Mouse (Mus musculus) urinary bladder, postnatal 36 days (tissue): ENCODE measurements around the gene March10.

Experiments used
- DNase-seq, 2 experiments: peaks; one replicate each; pipeline ENCODE4 v3.0.0; 2022; ENCODE audit warnings: low spot score in 2 of 2, mixed read lengths in 1 of 2

The March10 gene

DNA sequence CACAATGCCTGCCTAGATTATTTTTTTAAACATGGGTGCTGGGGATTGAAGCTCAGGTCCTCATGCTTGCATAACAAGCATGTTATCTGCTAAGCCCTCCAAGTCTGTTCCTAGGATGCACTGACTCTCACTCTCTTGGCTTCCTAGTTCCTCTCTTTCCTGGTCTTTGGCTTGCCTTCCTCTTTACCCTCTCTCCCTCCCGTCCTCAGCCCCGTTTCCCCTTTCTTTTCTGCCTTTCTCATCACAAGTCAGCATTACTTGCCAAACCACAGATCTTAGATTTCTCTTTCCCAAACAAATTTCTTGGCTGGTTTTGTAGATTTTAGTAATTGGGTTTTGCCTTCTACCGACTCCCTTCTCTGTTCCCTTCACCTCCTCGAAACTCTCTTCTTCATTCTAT is 10.2 kb upstream of the March10 start:
- DNase-seq, result no peak

DNA sequence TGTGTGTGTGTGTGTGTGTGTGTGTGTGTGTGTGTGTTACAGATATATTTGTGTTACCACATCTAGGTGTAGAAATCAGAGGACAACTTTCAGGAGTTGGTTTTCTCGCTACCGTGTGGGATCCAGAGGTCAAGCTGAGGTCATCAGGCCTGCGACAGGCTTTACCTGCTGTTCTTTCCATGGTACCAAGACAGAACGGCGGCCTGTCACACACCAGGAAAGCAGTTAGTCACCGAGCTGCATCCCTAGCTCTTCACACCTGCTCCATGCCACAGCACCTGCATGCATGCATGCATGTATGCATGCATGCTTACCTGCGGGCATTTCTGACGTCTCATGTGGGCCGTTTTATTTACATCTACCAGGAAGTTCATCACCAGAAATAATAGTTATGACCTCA is 9.0 kb upstream of the March10 start:
- DNase-seq, result no peak

GRCm38 (mm10) chr11:105464430-105464967 is 8.0 kb upstream of the March10 start:
- DNase-seq, result no peak

GRCm38 (mm10) chr11:105459900-105460299 is 3.4 kb upstream of the March10 start:
- DNase-seq, result no peak

GRCm38 (mm10) chr11:105457041-105457440 is 506 bp upstream of the March10 start:
- DNase-seq, result no peak

- DNase-seq, result no peak
Measured at GRCm38 (mm10) chr11:105455118-105455517, 1.4 kb downstream of the March10 start.

DNA sequence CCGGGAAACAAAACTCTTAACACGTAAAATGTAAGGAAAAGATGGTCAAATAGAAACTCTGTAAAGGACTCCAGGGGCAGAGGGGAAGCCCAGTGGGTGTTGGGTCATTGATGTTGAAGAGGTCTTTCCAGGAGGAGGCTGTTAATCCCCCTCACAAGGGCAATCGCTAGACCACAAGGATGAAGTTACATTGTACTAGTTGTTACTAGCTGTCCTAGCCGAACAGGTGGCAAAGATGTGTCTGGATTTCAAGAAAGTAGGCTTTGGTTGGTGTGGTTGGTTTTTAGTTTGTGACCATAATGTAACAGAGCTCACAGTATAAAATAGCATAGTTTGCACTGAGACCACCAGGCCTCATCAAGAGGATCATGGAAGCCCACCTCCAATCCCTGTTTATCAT is 3.5 kb downstream of the March10 start:
- DNase-seq, result no peak

DNA sequence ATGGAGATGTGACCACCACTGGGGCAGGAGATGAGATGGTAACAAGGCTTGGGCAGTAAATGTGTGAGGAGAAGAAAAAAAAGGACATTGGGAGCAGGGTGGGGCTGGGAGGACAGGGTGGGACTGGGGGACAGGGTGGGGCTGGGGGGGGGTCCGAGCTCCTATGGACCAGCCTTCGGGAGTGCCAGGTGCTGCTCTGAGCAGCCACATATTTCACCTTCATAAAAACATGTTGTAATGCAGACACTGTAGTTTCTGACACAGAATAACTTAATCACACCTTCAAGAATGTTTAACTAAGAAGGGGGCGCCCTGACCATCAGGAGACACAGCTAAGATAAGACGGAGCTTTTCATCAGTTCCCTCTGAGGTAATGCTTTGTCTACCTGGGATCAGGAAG is 4.0 kb downstream of the March10 start:
- DNase-seq, result no peak

DNA sequence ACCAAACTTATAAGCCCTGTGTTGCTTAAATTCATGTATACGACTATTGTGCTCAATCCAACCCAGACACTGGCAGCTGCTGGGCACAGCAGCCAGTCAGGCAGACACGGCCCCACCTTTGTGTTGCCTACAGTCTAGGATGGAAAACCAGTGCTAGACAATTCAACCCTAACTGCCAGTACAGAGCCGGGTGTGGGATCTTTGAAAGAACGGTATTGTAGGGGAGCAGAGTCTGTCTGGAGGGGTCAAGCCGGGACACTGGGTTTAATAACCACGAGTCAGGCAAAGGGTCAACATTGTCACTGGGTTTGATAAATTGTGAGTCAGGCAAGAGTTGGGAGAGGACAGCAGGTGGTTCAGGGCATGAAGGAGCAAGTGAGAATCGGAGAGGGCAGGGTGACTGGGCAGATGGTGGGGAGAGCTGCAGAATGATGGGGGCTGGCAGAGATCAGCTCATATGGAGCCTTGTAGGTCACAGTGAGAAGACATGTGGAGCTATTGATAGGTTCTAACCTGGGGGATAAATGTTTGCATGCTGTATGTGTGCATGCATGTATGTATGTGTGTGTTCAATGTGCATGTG is 4.9 kb downstream of the March10 start:
- no peak for DNase-seq

DNA sequence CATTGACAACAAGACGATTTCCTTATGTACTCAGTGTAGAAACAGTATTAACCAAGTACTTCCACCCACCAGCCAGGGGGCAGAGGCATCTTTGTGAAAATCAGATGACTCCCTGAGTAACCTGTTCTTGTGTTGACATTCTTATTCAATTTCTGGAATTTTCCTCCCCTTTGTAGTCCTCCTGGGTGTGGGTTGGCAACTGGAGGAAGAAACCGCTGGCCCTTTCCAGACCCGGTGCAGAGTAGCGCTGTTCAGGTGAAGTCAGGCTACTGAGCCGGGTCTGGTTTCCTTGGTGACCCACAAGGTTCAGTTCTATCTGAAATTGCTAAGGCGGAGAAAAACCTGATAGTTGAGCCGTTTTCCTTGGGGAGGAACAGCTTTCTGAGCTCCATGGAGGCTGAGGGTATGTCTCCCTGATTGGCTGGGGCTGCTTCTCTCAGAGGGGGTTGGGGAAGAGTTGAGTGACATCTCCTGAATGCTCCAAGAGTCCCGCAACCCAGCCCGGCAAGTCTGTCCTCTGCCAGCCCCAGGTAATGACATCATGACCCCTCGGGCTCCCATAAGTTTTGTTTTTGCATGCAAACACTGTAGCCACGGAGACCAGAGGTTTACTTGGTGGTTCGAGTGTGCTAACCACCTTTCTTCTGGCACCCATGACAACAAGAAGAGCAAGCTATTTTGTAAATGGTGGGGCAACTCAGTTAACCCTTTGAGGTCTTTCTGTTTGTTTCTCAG is 6.8 kb downstream of the March10 start:
- no peak for DNase-seq

- DNase-seq, result no peak
Measured at GRCm38 (mm10) chr11:105447661-105448060, 8.9 kb downstream of the March10 start.

DNA sequence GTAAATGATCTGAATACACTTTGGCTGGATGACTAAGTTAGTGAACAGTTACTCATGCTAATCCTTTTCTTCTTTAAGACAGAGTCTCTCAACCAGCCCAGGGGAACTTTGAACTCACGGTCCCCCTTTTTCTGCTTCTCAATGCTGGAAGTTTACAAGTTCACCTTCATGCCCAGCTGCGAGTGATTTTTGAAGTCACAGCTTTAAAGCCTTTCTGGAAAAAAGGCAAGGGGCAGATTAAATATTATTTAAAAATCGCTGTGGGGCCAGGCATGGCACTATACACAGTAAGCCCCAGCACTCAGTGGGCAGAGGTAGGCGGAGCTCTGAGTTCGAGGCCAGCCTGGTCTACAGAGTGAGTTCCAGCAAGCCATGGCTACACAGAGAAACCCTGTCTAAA is 10.3 kb downstream of the March10 start:
- DNase-seq, result no peak

- DNase-seq, result no peak
Measured at GRCm38 (mm10) chr11:105445741-105446140, 10.8 kb downstream of the March10 start.

- DNase-seq, result no peak
Measured at GRCm38 (mm10) chr11:105444929-105445328, 11.6 kb downstream of the March10 start.

- peak in 1 of 2 experiments; percentile 20 for DNase-seq
Measured at GRCm38 (mm10) chr11:105443505-105443904, 13.0 kb downstream of the March10 start.

DNA sequence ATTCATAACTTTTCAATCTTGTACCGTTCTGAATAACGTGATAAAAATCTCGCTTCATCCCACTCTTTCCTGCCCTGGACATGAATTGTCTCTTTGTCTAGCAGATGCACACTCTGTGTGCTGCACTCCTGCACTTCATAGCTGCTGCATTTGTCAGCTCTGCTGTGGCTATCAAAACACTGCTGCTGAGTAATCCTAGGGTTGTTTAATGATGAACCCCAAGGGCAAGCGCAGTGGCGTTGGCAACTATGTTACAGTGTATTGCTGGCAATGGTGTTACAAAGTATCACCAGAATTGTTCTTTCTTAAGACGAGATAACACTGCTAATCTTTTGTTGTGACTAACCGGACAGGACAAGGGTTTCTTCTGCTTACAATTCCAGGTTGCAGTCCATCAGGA is 16.7 kb downstream of the March10 start:
- DNase-seq, result no peak

DNA sequence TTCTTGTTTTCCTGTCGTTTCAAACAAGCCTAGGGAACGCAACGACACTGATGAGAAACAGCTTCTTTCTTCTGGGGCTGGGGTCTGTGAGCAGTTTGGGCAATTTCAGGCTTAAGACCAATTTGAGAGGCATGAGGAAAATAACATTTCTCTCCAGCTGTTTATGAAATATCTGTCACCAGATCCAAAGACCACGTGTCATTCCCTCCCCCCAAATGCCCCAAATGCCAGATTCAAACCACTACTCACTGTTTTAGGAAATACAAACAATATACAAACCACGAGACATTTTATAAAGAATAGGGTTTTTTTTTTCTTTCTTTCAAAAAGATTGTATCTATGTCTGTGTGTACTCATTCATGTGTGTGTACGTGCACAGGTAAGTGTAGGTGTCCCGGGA is 17.6 kb downstream of the March10 start:
- DNase-seq, result no peak

GRCm38 (mm10) chr11:105426441-105426840 is 30.1 kb downstream of the March10 start:
- DNase-seq, result no peak

GRCm38 (mm10) chr11:105424643-105425042 is 31.9 kb downstream of the March10 start:
- DNase-seq, result no peak

DNA sequence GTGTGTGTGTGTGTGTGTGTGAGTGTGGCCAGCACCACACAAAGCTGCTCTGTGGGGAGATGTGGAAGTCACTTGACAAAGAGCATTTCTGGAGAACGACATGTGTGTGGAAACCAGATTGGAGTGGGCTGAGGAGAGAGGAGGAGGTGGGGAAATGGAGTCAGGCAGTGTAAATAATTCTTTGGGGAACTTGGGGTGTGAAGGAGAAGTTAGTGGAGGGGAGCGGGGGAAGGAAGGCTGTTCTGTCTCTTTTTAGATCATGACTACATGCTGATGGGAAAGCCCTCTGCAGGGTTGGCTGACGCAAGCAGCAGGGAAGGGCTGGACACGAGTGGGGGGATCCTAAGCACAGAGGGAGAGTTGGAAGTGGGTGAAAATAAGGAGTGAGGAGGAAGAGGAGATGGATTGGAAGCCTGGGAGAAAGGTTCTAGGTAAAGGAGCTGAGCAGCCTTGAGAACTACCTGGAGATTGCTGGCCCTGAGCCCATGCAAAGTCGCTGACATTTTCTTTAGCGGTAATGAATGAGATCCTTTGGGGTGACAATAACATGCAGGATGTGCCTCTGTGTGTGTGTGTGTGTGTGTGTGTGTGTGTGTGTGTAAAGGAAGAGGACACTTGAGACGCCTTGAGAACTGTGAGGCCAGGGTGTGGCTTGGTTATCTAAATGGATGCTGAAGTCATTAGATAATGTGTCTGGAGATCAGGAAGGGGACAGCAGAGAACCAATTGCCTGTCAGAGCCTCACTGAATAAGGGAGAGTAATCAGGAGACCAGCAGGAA is 35.7 kb downstream of the March10 start:
- DNase-seq, result no peak

- no peak for DNase-seq
Measured at GRCm38 (mm10) chr11:105419946-105420345, 36.6 kb downstream of the March10 start.

DNA sequence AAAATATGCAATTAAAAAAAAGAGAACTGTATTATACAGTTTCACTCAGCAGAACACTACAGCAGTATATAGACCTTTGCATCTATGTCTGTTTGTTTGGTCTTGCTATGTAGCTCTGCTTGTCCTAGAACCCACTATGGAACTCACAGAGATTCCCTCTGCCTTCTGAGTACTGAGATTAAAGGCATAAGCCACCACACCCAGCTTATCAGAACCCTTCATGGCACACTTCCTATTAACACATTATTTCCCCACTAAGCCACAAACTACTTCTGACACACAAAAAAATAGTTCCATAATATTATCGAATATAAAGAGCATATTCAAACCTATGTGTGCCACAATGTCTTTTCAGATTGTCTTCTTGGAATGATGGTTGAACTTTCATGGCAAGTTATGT is 42.5 kb downstream of the March10 start:
- DNase-seq, result no peak

- no peak for DNase-seq
Measured at GRCm38 (mm10) chr11:105409408-105409807, 47.1 kb downstream of the March10 start.
